Mouse (Mus musculus) gonadal fat pad, adult 2 months (tissue): ENCODE measurements around the gene Traf6. TPM values are rescaled to one million over a fixed set of nuclear protein-coding genes. Genes with fewer than 3 reads are reported as not detected.
"Not testable (repeated sequence)": the region's sequence is repeated elsewhere in the genome, so short reads cannot be mapped to it uniquely, and the experiment has no call there.

Source experiments
- DNase-seq: peaks from one replicate; pipeline ENCODE4 v3.0.0-alpha.2; 2012; ENCODE audit warnings: low read depth
- polyA plus RNA-seq: library from polyadenylated mRNA; depleted of rRNA; stranded (reverse); fragments of >200 nt; gene quantifications from 2 replicates; pipeline ENCODE4 v1.2.3, GENCODE M21; 2012

Gene Traf6
- polyA plus RNA-seq, 1 experiment: 11.8 TPM

DNA sequence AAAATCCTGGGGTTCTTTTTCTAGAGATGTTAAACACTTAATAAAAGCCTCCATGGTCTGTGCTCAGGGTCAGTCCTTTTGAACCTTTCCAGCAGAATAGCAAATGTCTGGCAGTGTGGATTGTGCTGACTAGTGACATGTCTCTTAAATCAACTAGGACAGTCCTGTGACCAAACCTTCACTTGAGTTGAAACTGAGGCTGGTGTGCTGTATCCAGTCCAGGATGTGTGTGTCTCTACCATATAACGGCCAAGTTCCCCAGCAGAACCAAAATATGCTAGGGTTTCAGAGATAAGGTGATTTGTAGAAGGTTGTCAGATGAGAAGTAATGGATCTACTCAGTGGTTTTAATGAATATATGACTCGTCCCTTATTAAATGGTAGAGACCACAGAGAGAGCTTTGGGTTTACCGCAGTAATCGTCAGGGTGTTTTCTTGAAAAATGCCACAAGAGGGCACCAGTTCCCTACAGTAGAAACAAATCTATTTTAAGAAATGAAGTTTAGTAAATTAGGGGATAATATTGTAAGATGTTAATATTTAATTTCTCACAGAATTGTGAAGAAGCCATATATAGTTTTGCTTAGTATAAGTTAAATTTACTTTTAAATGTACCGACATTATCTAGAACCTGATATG, 15.5 kb downstream of the Traf6 start:
- DNase-seq: no peak

DNA sequence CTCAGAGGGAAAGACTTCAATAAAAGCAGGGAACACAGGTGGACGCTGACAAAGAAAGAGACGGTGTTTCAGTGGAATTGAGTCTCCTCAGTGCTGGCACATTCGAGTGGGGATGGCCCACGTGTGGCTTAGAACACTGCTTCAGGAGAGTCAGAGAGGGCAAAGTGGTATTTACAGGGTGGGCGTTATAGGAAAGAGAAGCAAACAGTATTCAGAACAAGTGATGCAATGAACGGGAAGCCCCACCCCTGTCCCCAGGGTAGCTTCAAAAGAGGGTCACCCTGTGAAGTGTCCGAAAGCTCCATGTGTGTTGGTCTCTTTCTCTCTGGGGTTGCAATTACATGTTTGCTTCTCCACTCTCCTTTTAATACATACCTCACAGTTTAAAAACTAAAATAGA, 17.4 kb downstream of the Traf6 start:
- no peak for DNase-seq

DNA sequence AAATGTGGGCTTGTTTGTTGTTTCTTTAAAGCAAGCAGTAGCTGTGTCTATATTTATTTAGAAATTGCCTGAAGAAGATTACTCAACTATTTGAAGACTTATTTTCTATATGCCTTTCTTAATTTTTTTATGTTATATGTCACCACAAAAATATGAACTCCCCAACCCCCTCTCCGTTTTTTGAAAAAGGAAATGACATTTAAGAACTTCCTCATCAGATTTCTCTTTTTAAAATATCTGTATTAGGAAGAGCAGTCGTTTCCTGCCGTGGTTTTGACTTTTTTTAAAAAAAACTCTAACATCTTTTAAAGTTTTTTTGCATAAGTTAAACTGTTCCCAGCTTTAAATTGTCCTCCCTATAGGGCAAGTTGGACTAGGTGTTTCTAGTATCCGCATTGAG, 21.1 kb downstream of the Traf6 start:
- DNase-seq: no peak

DNA sequence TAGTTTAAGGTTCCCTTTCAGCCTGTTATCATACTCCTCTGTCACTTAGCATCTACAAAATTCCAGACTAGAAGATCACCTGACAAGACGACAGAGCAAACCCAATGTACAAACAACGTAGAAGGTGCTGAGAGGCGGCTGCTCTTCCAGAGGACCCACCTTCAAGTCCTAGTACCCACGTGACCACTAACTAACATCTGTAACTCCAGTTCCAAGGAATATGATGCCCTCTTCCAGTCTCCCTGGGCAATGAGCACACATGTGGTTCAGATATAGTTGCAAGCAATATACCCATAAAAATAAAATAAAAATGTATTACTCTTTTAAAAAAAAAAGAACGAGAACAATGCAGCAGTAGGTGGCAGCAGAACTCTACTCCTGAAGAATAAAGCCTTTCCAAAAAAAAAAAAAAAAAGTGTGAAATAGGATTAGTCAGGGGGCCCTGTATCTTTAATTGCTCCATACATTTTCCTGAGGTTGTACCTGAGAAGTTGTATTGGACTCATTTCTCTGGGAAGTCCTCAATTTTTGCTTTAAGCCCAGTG, 27.8 kb downstream of the Traf6 start:
- DNase-seq: no peak

DNA sequence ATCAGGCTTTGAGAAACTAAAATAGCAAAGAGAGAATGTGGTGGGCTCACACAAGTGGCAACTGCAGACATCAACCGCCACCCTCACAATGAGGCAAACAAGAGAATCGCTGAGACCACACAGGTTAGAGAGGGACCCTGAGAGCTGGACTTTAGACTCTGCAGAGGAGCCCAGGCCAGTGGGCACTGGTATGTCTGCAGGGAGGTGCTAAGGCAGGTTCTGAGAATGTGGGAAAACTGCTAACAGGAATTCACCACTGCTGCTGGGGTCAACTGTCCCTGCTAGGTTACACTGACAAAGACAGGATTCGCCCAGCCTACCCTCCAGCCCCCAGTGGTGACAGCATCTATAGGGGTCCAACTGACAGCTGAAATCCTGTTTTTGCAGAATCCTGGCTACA, 33.4 kb downstream of the Traf6 start:
- DNase-seq: no peak

DNA sequence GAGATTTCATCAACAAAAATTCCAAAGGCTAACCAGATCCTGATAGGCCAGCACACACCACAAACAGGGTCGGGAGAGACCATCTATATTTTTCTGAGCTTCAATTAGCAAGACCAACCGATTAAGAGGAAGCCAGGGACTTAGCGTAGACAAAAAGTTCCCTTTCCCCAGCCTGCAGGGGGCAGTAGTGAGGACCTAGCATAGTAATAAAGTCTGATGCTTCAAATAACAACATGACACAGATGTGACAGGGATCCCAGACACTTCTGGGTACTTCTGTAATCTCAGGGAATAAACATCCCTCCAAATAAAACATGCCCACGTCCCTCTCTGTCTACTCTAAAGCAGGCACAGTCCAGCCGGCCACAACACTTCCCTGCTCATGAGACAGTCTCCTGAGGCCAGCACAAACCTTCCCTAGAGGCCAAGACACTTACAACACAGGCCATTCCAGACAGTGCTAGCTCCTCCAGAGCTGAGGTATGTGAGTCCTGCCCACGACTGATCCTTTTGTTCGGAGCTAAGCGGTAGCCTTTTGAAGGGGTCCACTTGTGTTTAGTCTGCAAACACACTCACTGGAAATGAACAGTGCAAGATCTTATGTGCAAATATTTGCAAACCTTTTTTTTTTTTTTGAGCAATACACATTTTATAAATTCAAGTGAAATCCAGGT, 37.6 kb downstream of the Traf6 start:
- no peak for DNase-seq

DNA sequence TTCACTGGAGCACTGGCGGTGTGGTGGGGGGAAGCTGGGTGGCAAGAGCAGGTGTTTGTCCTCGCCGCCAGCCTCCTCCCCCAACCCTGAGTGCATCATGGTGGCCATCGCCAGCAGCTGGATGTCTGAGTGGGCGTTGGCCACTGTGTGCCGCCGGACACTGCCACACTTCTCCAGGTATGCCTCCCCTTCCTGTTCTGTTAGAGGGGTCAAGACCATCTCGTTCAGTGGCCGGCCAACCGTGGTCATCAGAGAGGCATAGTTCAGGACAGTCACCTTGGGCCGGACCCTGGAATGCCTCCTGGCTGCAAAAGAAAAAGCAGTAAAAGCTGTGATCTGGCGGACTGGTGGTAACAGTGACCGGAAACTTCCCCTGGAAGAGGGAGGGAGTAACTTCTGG, 38.9 kb downstream of the Traf6 start:
- no peak for DNase-seq

DNA sequence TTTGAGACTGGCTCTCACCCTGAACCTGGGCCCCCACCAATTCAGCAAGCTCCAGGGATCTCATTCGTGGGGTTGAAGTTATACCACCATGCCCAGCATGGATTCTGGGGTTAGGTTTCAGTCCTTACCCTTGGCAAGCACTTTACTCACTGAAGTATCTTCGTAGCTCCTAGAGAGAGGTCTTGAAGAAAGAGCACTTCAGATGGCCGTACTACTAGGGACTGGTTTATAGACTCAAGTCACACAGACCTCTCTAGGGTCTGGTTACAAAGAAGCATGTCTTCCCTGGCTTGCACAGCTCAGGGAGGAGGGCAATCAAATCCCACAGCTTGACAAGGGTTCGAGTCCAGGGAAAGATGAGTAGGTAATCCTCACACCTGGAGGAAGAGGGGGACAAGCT, 43.6 kb downstream of the Traf6 start:
- no peak for DNase-seq

DNA sequence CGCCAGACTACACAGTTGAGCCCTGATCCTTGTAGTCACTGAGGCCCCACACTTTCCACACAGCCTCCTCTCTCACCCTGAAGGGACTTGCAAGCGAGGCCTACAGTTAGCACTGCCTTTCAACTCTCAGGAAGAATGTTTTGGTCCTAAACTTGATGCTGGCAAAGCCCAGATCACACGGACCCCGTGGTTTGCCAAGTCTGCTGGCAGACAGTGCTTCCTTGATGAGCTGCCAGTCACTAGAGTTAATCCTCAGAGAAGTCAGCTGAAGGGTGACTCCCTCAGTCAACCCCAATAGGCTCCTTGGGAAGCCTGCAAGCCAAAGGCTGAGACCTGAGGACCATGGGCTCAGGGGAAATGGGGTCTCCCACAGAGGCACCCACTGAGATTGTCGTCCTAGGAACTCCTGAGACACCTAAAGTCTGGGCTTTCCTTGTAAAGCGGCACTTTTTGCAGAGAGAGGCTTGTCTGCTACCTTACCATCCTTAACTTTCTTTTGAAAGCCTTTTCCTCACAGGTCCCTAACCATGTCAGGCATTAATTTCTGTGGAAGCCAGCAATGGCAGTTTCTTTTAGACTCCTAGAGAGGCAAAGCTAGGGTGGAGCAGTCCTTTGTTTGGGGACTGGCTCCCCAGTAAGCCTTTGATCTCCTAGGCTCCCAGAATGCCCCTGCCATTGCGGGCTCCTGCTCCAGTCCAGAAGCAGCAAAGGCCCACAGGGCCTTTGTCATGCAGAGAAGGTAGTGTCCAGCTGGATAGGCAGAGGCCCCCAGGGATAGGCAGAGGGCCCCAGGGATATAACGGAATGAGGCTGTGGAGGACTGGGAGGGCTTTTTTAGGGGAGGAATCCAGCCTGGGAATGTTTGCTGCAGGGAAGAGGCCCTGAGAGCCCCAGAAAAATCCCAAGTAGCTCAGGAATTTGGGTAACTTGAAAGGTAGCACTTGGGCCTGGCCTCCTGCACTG, 44.4 kb downstream of the Traf6 start:
- no peak for DNase-seq

DNA sequence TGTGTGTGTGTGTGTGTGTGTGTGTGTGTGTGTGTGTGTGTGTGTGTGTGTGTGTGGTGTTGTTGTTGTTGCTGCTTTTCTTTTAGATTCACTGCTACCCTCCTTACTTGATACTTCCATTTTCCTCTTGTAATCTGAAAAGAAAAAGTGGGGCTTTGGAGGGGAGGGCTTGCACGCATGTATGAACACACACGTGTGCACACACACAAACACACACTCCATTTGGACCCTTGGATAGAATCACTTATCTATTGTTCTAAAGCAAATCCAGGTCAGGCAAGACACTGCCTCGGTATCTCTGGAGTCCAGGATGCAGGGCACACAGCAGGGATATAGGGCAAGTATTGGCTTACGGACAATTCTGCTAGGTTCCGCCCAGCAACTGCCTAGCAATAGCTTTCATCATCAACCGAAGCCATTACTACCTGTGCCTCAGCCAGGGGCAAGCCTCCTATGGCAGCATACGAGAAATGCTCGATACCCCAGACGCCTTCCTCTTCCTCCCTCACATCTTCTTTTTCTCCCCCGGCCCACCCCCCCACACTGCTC, 45.2 kb downstream of the Traf6 start:
- DNase-seq: no peak

DNA sequence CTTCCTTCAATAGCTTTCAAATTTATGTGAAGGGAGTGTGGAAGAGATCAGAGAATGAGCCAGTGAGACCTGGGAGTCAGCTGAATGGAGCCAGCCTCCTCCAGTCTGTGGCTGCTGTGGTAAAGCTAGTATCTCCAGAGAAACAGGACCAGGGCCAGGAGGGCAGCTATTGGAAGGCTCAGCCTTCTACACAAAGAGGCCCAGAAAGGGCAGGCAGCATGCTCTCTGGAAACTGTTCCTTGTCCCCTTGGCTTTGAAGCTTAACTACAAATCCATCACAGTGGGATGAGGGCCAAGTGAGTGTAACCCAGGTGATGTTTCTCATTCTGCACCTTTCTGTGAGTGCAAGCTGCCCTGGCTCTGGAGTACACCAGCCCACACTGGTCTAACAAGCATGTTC, 49.6 kb downstream of the Traf6 start:
- no peak for DNase-seq

DNA sequence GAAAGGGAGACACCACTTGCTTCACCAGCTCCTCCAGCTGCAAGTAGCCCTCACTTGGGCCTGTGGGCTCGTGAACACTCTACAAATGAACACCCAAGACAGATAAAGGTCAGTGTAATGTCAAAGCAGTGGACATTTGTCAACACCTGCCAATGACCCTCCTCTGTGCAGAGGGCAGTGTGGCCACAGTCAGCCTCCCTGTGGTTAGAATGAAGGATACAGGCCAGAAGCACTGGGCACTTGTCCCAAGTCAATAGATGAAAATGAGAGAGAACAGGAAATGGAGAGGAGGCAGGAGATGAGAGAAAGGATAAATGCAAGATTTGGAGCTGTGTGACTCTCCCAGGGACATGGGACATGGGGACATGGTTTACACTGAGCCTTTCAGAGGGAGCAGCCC, 51.2 kb downstream of the Traf6 start:
- no peak for DNase-seq

DNA sequence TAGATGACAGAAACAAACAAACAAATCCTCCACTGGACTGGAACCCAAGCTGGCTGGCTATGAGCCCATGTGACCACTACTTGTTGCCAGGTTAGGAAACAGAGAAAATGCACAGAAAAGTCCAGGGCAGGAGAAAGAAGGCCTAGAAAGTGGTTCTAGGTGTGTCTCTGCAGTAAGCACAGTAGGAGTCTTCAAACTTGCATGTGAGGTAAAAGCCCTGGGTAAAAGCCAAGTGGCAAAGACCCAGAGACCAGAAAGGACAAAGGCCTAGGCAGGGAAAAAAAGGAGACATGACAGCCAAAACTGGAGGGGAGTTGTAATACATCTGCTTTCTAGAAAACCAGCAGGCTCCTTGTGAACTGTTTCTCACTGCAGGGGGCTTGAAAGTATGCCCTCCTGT, 52.7 kb downstream of the Traf6 start:
- DNase-seq: no peak

DNA sequence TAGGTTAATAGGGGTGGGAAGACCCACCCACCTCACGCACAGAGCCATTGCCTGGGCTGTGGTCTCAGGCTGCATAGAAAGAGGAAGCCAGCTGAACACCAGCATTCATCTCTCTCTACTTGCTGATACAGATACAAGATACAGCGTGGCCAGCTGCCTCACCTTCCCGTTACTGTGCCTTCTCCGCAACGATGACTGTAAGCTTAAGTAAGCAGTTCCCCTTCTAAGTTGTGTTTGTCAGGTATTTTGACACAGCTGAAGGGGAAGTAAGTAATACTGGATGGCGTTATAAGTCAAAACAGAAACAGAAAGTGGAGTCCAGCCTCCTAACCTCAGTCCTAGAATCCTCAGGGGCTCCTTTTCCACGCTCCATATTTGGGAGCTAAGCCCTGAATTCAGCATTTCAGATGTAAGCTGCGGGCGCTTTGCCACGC, 54.6 kb downstream of the Traf6 start:
- no peak for DNase-seq

DNA sequence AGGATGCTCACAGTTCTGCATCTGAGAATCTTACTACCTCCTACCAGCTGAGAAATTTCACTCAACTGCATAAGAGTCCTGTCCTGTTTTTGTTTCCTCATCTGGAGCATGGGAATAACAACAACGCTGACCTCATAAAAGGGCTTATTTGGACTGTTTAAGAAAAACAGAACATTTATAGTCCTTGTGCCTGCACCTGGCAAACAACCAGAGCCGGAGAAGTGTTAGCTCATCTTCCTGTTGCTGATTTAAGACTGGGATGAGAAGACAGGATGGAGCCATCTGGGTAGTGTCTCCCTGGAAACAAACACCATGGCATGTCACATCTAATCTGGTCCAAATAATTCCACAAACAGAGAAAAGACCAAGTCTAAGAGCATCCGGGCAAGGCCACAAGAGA, 55.3 kb downstream of the Traf6 start:
- DNase-seq: no peak

DNA sequence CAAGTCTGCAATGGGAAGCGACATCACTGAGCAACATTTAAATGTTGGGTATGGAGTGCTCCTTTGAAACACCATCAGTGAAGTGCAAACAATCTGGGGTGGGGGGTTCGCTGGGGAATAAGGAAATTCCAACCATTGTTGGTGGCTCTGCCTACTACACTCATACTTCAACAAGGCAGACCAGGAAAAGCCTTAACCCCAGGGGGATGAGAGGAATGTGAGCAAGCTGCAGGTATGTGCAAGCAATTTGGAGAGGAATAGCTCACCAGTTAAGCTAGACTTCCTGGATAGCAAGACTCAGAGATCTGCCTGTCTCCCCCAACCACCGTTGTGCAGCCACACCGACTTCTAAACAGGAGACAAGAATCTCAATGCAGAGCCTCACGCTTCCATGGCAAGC, 61.7 kb downstream of the Traf6 start:
- DNase-seq: no peak

DNA sequence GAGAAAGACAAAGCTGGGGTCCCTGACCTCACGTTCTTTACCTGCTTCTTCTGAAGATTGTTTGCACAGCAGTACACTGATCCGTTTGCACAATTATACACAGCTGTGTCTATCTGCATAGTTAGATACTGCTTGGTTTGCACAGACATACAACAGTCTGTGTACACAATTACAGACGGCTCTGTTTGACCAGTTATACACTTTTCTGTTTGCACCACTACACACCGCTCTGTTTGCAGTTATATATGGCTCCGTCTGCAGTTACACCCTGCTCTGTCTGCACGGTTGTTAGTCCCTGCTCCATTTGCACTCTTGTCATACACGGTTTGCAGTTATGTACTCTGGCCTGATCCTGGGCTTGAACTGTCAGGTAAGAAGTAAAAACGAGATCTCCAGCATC, 63.4 kb downstream of the Traf6 start:
- no peak for DNase-seq

DNA sequence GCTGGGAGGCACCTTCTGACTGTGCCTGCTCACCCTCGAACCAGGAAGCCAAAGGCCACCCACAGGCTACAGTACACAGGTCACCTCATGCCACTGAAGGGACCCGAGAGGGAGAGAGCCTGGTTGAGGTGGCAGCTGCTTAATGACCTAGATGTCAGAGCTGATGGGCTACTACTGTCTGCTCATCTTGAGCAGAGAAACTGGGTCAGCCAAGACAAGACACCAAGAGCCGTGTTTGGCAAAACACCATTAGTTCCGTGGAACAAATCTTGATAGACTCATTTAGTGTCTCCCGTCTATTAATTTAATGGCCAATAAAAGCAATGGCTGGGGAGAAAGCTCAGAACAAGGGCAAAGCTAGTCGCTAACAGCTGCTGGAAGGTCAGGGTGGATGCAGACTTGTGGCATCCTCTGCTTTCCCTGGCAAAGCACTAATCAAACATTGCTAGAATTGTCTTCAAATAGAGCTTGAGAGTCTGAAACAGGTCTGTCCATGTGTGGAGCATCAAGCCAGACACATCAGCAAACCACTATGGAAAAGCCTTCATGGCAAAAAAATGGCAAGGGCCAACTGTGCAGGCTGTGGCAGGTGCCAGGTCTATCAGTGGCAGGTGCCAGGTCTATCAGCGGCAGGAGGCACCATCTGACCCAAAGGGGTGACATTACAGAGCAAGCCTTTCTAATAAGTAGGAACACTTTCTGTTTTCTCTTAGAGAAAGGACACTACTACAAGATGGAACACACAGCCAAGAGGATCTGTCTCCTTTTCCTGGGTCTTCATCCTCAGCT, 64.0 kb downstream of the Traf6 start:
- DNase-seq: no peak

DNA sequence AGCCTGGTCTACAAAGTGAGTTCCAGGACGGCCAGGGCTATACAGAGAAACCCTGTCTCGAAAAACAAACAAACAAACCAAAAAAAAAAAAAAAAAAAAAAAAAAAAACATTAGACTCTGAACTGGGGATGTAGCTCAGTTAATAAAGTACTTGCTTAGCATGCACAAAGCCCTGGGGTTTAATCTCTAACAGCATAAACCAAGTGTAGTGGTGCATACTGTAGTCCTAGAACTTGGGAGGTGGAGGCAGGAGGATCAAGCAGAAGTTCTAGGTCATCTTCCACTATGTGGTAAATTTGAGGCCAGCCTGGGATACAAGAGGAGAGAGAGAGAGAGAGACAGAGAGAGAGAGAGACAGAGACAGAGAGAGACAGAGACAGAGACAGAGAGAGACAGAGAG, 67.4 kb downstream of the Traf6 start:
- DNase-seq: not testable (repeated sequence)

DNA sequence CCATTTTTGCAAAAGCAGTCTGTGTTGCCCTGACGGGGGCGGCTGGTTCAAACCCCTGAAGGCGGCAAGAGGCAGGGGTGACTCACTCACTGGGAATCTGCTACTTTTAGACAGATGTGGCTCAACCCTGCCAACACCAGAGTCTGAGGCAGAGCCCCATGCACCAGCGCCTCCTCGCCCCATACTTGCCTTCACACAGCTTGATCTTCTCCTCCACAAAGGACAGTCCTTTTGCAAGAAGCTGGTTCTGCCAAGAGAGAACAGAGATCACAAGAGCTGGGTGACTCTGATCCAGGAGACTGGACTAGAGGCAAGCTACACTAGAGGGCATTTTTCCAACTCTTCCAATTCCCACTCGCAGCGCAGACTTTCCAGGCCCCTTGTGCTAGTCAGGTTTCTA, 68.3 kb downstream of the Traf6 start:
- DNase-seq: no peak
